Mouse (Mus musculus): ENCODE results near the gene Cers1. TPM values are rescaled to one million over a fixed set of nuclear protein-coding genes. Genes with fewer than 3 reads are reported as not detected.

Cers1 gene
- polyA plus RNA-seq, 1 experiment from 2014 or later = 10.0 TPM

DNA sequence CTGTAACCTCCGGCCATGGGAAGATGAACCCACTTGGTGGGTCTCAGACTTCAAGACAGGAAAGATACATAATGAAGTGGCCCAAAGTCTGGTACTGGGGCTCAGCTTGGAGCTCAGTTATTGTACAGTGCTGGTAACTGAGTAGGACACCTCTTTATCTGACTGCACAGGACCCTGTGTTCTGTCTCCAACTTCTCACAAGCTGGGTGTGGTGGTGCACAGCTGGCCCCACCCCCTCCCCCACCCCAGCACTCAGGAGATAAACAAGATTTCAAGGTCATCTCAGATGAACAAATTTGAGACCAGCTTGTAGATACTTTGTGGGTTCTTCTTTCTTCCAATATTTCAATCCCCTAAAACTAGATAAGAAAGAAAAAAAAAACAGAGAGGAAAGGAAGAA is 40.5 kb downstream of the Cers1 start:
- ATAC-seq (ENCODE audit: low FRiP score, low read depth) = no peak
- 0 out of 2 replicates have a peak, but pooled peaks cover 8% of the 10 kb centered on the region for H3K27me3 ChIP-seq
- H3K27ac ChIP-seq = no peak overlapping the region
- H3K9me3 ChIP-seq = no peaks in the 10 kb centered on the region
- 93% methylated on average over 1 of the region's 1 CpGs for WGBS
- peaks cover 29% of the 10 kb centered on the region for H3K4me1 ChIP-seq
- H3K36me3 ChIP-seq = no peaks in the 10 kb centered on the region
- no peak overlapping the region for H3K4me3 ChIP-seq
- no peak overlapping the region for H3K4me2 ChIP-seq (replicated peaks)
- no peak overlapping the region for H3K9ac ChIP-seq

DNA sequence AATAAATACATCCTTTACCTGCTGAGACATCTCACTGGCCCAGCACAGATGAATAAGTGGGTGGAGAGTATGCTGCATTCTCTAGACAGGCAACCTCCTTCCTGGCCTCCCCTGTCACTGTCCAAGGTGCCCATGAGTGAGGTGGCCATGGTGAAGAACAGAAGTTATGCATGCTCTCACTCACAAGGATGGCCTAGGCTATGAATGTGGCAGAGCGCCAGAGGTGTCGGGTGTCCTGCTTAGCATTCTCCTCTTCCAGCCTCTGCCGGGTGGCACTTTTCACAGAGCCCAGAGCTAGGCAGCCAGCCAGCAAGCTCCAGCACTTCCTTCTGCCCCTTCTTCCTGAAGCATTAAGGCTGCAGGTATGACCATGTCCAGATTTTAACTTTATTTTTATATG is 43.8 kb downstream of the Cers1 start:
- no peak overlapping the region for H3K4me2 ChIP-seq (replicated peaks)
- H3K9ac ChIP-seq = no peak overlapping the region
- 0 out of 2 replicates have a peak, but pooled peaks cover 8% of the 10 kb centered on the region for H3K27me3 ChIP-seq
- no peaks in the 10 kb centered on the region for H3K9me3 ChIP-seq
- peaks cover 23% of the 10 kb centered on the region for H3K4me1 ChIP-seq
- no peak overlapping the region for H3K4me3 ChIP-seq
- no peaks in the 10 kb centered on the region for H3K36me3 ChIP-seq
- no peak overlapping the region for H3K27ac ChIP-seq
- 29% methylated on average over 3 of the region's 3 CpGs for WGBS
- no peak for ATAC-seq (ENCODE audit: low FRiP score, low read depth)

DNA sequence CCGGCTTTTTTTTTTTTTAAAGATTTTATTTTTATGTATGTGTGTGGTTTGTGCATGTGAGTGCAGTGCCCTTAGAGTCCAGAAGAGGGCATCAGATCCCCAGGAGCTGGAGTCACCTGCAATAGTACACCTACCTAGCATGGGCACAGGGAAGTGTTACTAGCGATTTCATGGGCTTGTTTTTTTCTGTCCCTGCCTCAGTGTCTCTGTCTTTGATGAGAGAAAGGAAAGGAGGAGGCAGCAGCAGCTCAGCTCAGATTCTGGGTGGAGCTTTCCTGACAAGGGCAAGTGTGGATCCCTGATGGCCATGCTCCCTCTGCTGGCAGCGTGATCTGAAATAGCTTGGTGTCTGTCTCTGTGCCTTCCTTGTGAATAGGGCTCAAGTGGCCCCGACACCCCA is 45.2 kb downstream of the Cers1 start:
- no peaks in the 10 kb centered on the region for H3K9me3 ChIP-seq
- no peak overlapping the region for H3K9ac ChIP-seq
- H3K4me1 ChIP-seq = peaks cover 24% of the 10 kb centered on the region
- H3K27ac ChIP-seq = no peak overlapping the region
- H3K4me3 ChIP-seq = no peak overlapping the region
- ATAC-seq (ENCODE audit: low FRiP score, low read depth) = no peak
- H3K36me3 ChIP-seq = no peaks in the 10 kb centered on the region
- WGBS = 60% methylated on average over 4 of the region's 4 CpGs
- H3K4me2 ChIP-seq (replicated peaks) = no peak overlapping the region
- H3K27me3 ChIP-seq = 0 out of 2 replicates have a peak, but pooled peaks cover 8% of the 10 kb centered on the region

DNA sequence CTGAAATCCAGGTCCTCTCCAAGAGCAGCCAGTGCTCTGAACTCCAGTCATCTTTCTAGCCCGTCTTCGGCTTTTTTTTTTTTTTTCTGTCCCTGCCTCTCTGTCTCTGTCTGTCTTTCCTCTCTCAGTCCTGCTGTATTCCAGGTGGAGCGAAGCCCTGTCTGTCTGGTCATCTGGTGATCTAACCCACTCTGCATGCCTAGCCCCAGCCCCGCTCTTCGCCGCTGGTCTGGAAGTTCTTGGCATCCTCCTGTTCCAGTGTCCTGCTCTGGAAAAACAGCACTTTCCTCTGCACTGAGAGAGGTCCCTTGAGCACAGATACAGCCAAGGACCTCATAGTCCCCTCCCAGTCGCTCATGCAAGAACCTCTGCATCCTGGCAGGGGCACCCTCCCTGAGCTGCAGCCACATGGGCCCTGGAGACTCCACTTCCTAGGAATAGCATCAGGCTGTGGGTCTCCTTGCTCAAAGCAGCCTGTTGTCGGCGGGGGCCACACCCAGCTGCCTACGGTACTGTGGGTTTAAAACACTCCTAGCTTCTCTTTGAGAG is 46.0 kb downstream of the Cers1 start:
- Histone ChIP-seq H3K4me1 (peaks cover 24% of the 10 kb centered on the region), H3K27ac (peak overlapping the region; percentile 67; the same call in 1 of the 2 replicates), H3K9me3 (no peaks in the 10 kb centered on the region), H3K4me2 (replicated peaks) (no peak overlapping the region), H3K27me3 (0 out of 2 replicates have a peak, but pooled peaks cover 8% of the 10 kb centered on the region), H3K36me3 (no peaks in the 10 kb centered on the region), H3K4me3 (no peak overlapping the region), H3K9ac (no peak overlapping the region; the same call in 1 of the 2 replicates)
- WGBS = 73% methylated on average over 10 of the region's 10 CpGs
- ATAC-seq (ENCODE audit: low FRiP score, low read depth) = no peak

DNA sequence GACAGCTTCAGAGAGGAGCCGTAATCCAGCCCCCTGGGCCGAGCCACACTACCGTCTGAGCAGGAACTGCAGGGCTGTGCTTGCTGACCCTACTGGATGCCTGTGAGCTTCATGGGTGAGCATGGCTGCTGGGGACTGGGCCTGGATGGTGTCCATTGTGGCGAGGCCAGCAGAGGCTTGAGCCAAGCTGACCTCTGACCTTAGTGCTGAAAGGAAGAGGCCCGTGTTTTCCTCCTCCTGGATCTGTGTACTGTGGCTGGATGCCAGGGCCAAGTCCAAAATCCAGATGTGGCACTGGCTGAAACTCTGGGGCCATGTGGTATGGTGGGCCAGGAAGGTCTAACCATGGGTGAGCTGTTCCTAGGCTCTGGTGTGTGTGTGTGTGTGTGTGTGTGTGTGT is 48.5 kb downstream of the Cers1 start:
- WGBS = 38% methylated on average over 5 of the region's 5 CpGs
- Histone ChIP-seq H3K4me3 (no peak overlapping the region), H3K36me3 (no peaks in the 10 kb centered on the region), H3K9me3 (no peaks in the 10 kb centered on the region), H3K27ac (no peak overlapping the region), H3K27me3 (0 out of 2 replicates have a peak, but pooled peaks cover 3% of the 10 kb centered on the region), H3K4me2 (replicated peaks) (no peak overlapping the region), H3K4me1 (peaks cover 24% of the 10 kb centered on the region), H3K9ac (no peak overlapping the region)
- 0 out of 2 replicates have a peak, but pooled peaks have one; percentile 25 for ATAC-seq (ENCODE audit: low FRiP score, low read depth)

DNA sequence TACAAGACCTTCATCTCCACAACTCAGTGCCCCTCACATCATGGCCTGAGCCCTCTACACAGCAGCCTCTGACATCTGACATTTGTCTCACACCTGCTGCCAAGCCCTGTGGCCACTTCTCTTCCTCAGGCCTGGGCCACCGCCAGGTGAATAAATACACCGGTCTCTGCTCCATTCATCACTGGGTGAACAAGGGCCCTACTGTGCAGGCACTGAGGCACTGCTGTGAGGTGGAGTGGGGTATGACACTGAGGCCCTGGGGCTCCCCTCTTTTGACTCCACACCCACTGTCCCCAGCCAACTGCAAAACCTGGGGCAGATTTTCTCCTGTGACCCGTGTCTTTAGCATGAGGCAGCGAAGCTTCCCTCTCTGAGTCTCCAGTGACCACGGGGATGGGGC is 51.0 kb downstream of the Cers1 start:
- Histone ChIP-seq H3K27me3 (peaks cover 3% of the 10 kb centered on the region), H3K4me2 (replicated peaks) (no peak overlapping the region), H3K4me3 (no peak overlapping the region), H3K9ac (peak overlapping the region; percentile 50; the same call in 1 of the 2 replicates), H3K27ac (no peak overlapping the region), H3K9me3 (no peaks in the 10 kb centered on the region), H3K36me3 (no peaks in the 10 kb centered on the region), H3K4me1 (peaks cover 17% of the 10 kb centered on the region)
- ATAC-seq (ENCODE audit: low FRiP score, low read depth) = no peak
- WGBS = 54% methylated on average over 5 of the region's 5 CpGs

DNA sequence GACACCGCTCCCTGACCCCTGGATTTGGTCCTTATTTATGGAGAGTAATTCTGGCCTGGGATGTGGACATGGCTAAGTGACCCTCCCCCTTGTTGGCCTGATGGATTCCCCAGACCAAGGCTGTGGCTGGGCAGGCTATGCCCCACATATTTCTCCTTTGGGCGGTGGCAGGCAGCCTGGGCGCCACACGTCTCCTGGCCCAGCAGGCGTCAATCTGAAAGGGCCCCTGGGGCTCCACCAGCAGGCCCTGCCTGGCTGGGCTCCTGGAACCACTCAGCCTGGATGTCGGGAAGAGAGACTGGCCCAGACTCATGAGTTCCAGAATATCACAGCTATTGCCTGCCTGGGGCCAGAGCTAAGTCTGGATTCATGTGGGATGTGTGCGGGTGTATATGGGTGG is 54.9 kb downstream of the Cers1 start:
- Histone ChIP-seq H3K9me3 (no peaks in the 10 kb centered on the region), H3K4me3 (no peak overlapping the region), H3K4me2 (replicated peaks) (no peak overlapping the region), H3K27me3 (peaks cover 42% of the 10 kb centered on the region), H3K36me3 (no peaks in the 10 kb centered on the region), H3K27ac (peak overlapping the region; percentile 35; the same call in 1 of the 2 replicates), H3K4me1 (peaks cover 42% of the 10 kb centered on the region), H3K9ac (no peak overlapping the region)
- 66% methylated on average over 7 of the region's 7 CpGs for WGBS
- ATAC-seq (ENCODE audit: low FRiP score, low read depth) = no peak

DNA sequence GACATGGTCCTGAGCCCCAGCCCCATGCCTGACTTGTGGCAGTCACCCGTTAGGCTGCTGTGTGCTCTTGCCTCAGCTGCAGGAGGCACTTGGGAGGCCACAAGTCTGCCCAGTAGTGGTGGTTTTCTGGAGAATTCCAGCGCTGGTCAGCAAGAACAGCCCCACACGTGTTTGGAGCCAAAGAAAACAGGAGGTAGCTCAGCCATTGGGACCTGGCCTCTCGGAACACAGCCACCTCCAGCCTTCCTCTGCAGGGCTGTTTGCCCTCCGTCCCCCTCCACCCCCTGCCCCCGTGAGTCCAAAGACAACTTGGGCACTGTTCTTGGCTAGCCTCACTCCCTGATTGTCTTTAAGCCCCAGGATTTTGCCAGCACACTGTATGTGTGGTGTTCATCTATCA is 56.4 kb downstream of the Cers1 start:
- H3K27me3 ChIP-seq = peaks cover 57% of the 10 kb centered on the region
- ATAC-seq (ENCODE audit: low FRiP score, low read depth) = no peak
- H3K4me2 ChIP-seq (replicated peaks) = 0 out of 2 replicates have a peak overlapping the region, but pooled peaks have one; percentile 9
- H3K4me3 ChIP-seq = no peak overlapping the region
- no peaks in the 10 kb centered on the region for H3K9me3 ChIP-seq
- no peaks in the 10 kb centered on the region for H3K36me3 ChIP-seq
- 25% methylated on average over 6 of the region's 6 CpGs for WGBS
- H3K9ac ChIP-seq = peak overlapping the region; percentile 50; the same call in 1 of the 2 replicates
- peak overlapping the region; percentile 81 for H3K27ac ChIP-seq
- H3K4me1 ChIP-seq = peaks cover 55% of the 10 kb centered on the region

DNA sequence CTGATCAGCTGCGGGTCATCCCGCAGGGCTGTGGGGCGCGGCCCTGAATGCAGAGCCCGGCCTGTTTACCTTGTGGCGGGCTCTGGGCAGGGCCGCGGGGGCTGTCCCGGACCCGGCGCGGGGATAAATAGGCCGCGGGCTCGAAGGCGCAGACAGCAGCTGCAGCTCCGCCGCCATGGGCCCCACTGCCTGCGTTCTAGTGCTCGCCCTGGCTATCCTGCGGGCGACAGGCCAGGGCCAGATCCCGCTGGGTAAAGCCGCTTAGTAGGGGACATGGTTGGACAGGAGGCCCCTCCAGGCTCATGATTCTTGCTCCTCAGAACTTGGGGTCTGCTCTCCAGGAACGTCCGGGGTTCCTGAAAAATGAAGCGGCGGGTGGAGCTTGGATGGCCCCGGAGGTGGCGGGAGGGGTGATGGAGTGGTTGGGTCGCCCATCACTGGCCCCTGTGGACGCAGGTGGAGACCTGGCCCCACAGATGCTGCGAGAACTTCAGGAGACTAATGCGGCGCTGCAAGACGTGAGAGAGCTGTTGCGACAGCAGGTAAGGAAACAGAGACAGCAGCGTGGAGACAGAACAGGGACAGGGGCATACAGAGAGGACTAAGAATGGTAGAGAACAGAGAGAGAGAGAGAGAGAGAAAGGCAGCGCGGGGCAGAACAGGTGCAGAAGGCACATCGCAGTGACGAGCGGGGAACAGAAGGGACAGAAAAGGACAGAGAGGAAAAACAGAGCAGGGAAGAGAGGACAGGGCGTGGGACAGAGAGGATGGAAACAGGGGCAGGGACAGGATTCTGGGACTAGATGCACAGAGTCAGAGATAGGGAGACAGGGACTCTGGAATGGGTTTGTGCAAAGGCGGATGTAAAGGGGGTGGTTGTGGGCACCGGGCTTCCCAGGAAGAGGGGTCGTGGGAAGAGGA is 58.1 kb downstream of the Cers1 start, which contains the start of gene Comp:
TSS of gene Comp (plus strand) at position 162 of the 921 bp plus-strand sequence.
- Histone ChIP-seq H3K4me1 (peaks cover 55% of the 10 kb centered on the region), H3K4me3 (peak within 1 kb of the TSS; percentile 45), H3K27ac (peak within 1 kb of the TSS; percentile 35; the same call in 1 of the 2 replicates), H3K9me3 (no peaks in the 10 kb centered on the region), H3K9ac (peak within 1 kb of the TSS; percentile 46), H3K36me3 (no peaks in the 10 kb centered on the region), H3K4me2 (replicated peaks) (peak within 1 kb of the TSS; percentile 64), H3K27me3 (peaks cover 74% of the 10 kb centered on the region)
- 3% methylated on average over 47 of the region's 47 CpGs for WGBS
- ATAC-seq (ENCODE audit: low FRiP score, low read depth) = no peak; the same call in 1 of the 2 replicates

DNA sequence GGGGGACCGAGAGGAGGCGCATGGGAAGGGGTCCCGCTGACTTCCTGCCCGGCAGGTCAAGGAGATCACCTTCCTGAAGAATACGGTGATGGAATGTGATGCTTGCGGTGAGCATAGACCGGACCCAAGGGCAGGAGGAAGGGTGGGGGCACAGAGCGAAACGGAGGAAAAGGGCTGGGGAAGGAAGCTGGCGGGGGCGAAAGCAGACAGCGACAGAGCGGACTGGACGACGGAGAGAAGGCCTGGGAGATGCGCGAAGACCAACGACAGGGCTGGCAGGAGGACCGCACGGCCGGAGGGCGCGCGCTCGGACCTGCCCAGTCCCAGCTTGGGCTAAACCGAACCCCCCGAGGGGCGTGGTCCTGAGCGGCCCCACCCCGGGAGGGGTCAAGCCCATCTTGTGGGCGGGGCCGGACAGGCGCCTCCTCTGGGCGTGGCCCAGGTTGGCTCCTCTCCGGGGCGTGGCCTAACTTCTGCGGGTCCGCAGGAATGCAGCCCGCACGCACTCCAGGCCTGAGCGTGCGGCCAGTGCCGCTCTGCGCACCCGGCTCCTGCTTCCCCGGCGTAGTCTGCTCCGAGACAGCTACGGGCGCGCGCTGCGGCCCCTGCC is 58.8 kb downstream of the Cers1 start:
- Histone ChIP-seq H3K4me2 (replicated peaks) (peak overlapping the region; percentile 64), H3K4me3 (peak overlapping the region; percentile 45), H3K9ac (peak overlapping the region; percentile 46), H3K36me3 (no peaks in the 10 kb centered on the region), H3K4me1 (peaks cover 55% of the 10 kb centered on the region), H3K27me3 (peaks cover 81% of the 10 kb centered on the region), H3K9me3 (no peaks in the 10 kb centered on the region), H3K27ac (no peak overlapping the region)
- under 1% methylated on average over 53 of the region's 53 CpGs for WGBS
- peak; percentile 69 for ATAC-seq (ENCODE audit: low FRiP score, low read depth)

DNA sequence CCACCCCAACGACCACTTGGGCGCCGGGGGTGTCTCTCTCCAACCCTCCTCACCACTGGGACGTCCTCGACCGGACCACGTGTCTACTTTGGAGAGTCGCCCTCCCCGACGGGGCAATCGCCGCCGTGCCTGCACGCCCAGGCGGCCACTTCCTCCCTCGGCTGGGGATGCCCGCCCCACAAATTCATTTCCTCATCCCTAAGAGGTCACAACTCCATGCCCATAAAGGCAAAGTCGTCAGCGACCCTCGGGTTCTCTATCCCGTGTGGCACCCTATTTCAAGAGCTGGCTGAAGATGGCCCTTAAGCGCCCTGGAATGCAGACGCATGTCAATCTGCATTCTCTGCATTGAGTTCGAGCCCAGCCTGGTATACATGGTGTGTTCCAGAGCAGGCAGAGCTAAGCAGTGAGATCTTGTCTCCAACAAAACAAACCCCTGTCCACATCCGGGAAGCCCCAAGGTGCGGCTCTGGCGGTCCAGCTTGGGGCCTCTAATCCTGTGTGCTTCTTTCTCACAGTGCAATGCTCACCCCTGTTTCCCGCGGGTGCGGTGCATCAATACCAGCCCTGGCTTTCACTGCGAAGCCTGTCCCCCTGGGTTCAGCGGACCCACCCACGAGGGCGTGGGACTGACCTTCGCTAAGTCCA is 59.8 kb downstream of the Cers1 start:
- no peaks in the 10 kb centered on the region for H3K36me3 ChIP-seq
- H3K4me3 ChIP-seq = peak overlapping the region; percentile 45
- no peak overlapping the region for H3K9ac ChIP-seq
- H3K27me3 ChIP-seq = peaks cover 85% of the 10 kb centered on the region
- ATAC-seq (ENCODE audit: low FRiP score, low read depth) = no peak
- H3K27ac ChIP-seq = no peak overlapping the region
- 7% methylated on average over 35 of the region's 35 CpGs for WGBS
- peak overlapping the region; percentile 64 for H3K4me2 ChIP-seq (replicated peaks)
- H3K4me1 ChIP-seq = peaks cover 55% of the 10 kb centered on the region
- no peaks in the 10 kb centered on the region for H3K9me3 ChIP-seq

Data from limb, embryonic 13.5 days (tissue).